Mouse (Mus musculus) lung, adult 2 months (tissue): ENCODE data around the gene Zbtb46. TPM values are rescaled to one million over a fixed set of nuclear protein-coding genes. Genes with fewer than 3 reads are reported as not detected.
A peak's percentile ranks its signal among the peaks of the same experiment; 100 is the strongest.

Source experiments
- DNase-seq: peaks from one replicate; pipeline ENCODE4 v3.0.0; 2022
- H3K4me1 ChIP-seq: fragments of 200-500 bp; 2 replicates; pipeline ENCODE4 v1.6.1; 2011; ENCODE audit warnings: low read length; ENCODE audit not compliant: control insufficient read depth, insufficient read depth
- H3K4me3 ChIP-seq: fragments of 200-500 bp; replicated peaks from 2 replicates; pipeline ENCODE3; 2011; ENCODE audit warnings: low read depth, mild to moderate bottlenecking, control low read depth, low read length; ENCODE audit errors: extremely low read depth
- CTCF ChIP-seq: fragments of 200-500 bp; IDR thresholded peaks from 2 replicates; pipeline ENCODE4 v1.5.1; 2011; ENCODE audit warnings: mild to moderate bottlenecking, low read length, control low read depth; ENCODE audit not compliant: insufficient read depth
- POLR2A ChIP-seq: fragments of 200-500 bp; IDR thresholded peaks from 2 replicates; pipeline ENCODE4 v1.6.1; 2011; ENCODE audit warnings: low read depth, mild to moderate bottlenecking, control low read depth, low read length, borderline replicate concordance; ENCODE audit errors: extremely low read depth
- WGBS: fragments of 180-500 bp; shearing (Covaris S2); methylation state at CpG from one replicate; pipeline ENCODE4 v1.1.7; 2018; 5-methylcytosine and 5-hydroxymethylcytosine counted together
- polyA plus RNA-seq: library from polyadenylated mRNA; depleted of rRNA; stranded (reverse); fragments of >200 nt; gene quantifications from 2 replicates; pipeline ENCODE4 v1.2.3, GENCODE M21; 2012

The Zbtb46 gene
- polyA plus RNA-seq, 1 experiment, result 17.0 TPM

DNA sequence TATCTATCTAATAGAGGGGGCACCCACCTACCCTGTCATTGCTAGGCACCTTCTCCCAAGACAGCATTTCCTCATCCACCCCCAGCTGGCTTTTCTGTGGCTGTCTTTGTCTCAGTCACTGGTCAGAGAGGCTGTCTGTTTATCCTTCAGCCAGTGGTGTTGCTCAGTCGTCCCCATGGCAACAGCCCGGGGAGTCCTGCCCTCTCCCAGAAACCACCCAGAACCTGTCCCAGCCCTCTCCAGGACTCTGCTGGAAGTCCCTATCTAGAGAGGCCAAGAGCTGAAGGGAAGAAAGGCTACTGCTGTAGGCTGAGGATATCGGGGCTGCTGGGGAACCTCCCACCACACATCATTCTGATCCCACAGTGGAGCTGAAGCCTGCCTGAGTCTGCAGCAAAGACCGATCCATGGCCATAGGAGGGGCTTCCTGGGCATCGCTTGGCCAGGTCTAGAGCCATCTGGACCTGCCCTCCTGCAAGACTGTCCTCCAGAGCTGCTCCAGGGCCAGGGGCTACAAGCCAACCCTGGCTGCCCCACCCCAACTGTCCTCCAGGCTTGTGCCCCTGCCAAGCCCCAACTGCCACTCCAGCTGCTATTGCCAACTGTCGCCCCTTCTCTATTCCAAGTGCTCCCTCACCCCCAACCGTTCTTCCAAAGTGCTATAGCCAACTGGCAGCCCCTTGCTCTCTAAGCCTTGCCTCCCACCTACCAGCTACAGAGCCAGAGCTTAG is 3.9 kb upstream of the Zbtb46 start:
- 28% methylated on average over 7 of the region's 7 CpGs for WGBS
- no peak for TF ChIP-seq CTCF
- TF ChIP-seq POLR2A, result no peak
- peak; percentile 41 for DNase-seq
- Histone ChIP-seq H3K4me3 (no peak overlapping the region), H3K4me1 (peaks cover 7% of the 10 kb centered on the region; the same call in 1 of the 2 replicates)

GRCm38 (mm10) chr2:181462604-181463003 is 3.4 kb upstream of the Zbtb46 start:
- WGBS, result 89% methylated on average over 1 of the region's 1 CpGs
- no peak for TF ChIP-seq CTCF
- TF ChIP-seq POLR2A, result no peak
- H3K4me3 ChIP-seq, result no peak overlapping the region

DNA sequence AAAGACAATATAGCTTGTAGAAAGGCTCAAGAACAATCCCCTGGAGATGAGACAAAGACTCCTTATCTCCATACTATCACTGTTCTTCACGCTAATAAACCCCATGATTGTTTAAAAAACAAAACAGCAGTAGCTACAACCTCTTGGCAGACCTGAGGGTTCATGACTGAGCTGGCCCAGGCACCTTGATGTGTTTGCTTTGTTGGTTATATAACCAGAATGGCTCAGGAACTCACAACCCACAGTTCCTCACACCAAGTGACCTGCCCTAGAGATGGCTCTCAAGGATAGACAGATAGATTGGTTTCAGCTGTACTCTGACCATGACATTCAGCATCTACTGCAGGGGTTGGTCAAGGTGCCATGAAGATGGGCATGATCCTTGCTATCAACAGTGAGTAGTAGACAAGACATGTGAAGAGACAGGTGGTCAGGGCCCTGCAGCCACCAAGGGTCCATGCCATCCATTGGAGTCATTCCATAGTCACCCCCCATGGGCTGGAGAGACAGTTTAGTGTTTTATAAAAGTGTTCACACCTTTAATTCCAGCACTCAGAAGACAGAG is 2.4 kb upstream of the Zbtb46 start:
- TF ChIP-seq CTCF (no peak), POLR2A (no peak)
- no peak for DNase-seq
- WGBS, result 55% methylated on average over 1 of the region's 1 CpGs
- no peak overlapping the region for H3K4me3 ChIP-seq
- H3K4me1 ChIP-seq, result peaks cover 7% of the 10 kb centered on the region; the same call in 1 of the 2 replicates

More at GRCm38 (mm10) chr2:181462604-181463003, 3.4 kb upstream of the Zbtb46 start:
- peaks cover 7% of the 10 kb centered on the region; the same call in 1 of the 2 replicates for H3K4me1 ChIP-seq
- no peak for DNase-seq

- peak; percentile 68 for DNase-seq
- peak; percentile 51; the same call in 1 of the 2 replicates for TF ChIP-seq POLR2A
- TF ChIP-seq CTCF, result no peak
- WGBS, result 2% methylated on average over 71 of the region's 71 CpGs
- Histone ChIP-seq H3K4me1 (peaks cover 7% of the 10 kb centered on the region; the same call in 1 of the 2 replicates), H3K4me3 (peak overlapping the region; percentile 86)
These were observed 721 bp upstream of the Zbtb46 start for GRCm38 (mm10) chr2:181459673-181460621.

GRCm38 (mm10) chr2:181458411-181459152 is 644 bp downstream of the Zbtb46 start:
- Histone ChIP-seq H3K4me3 (peak overlapping the region; percentile 75), H3K4me1 (peaks cover 7% of the 10 kb centered on the region; the same call in 1 of the 2 replicates)
- peak; percentile 44 for DNase-seq
- under 1% methylated on average over 72 of the region's 72 CpGs for WGBS
- no peak for TF ChIP-seq POLR2A
- TF ChIP-seq CTCF, result no peak

GRCm38 (mm10) chr2:181457831-181458230 is 1.4 kb downstream of the Zbtb46 start:
- WGBS, result 7% methylated on average over 15 of the region's 15 CpGs
- peaks cover 4% of the 10 kb centered on the region; the same call in 1 of the 2 replicates for H3K4me1 ChIP-seq
- TF ChIP-seq CTCF (no peak), POLR2A (no peak)
- H3K4me3 ChIP-seq, result peak overlapping the region; percentile 43
- no peak for DNase-seq

DNA sequence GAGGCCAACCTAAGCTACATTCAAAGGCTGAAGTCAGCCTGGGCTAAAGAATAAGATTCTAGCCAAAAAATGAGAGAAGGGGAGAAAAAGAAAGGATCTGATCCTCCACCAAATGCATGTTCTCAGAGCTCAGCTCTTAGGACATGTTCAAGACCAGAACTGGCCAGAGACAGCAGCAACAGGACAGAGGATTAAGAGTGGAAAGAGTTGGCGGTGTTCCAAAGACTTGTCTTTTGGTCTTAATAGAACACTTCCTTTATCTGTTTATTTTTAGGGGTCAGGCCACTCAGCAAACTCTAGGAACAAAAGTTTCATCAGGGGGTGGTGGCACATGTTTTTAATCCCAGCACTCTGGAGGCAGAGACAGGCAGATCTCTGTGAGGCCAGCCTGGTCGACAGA is 3.3 kb downstream of the Zbtb46 start:
- TF ChIP-seq POLR2A (no peak), CTCF (no peak)
- WGBS, result 58% methylated on average over 2 of the region's 2 CpGs
- no peak overlapping the region for H3K4me3 ChIP-seq
- DNase-seq, result no peak
- peaks cover 5% of the 10 kb centered on the region; the same call in 1 of the 2 replicates for H3K4me1 ChIP-seq

- TF ChIP-seq CTCF, result 0 out of 2 replicates have a peak, but pooled peaks have one; percentile 3
- TF ChIP-seq POLR2A, result no peak
- no peak for DNase-seq
- Histone ChIP-seq H3K4me3 (no peak overlapping the region), H3K4me1 (peaks cover 9% of the 10 kb centered on the region)
- 74% methylated on average over 1 of the region's 1 CpGs for WGBS
These were observed 6.0 kb downstream of the Zbtb46 start for GRCm38 (mm10) chr2:181453274-181453673.

DNA sequence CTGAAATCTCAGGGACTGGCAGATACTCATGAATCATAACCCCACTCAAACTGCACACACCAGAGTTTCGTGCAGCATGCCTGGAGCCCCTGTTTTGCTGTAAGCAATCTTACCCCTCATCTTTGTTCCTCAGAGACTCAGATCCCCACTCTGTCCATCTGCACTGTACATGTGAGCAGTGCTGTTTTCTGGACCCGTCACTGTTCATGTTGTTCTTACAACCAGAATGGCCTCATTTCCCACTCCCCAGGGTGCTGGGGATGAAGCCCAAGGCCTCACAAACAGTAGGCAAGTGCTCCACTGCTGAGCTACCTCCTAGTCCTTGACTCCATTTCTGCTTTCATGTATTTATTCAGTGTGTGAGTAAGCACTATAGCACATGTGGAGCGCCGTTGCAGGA is 7.0 kb downstream of the Zbtb46 start:
- WGBS, result 66% methylated on average over 4 of the region's 4 CpGs

More for the DNA sequence above, 7.0 kb downstream of the Zbtb46 start:
- TF ChIP-seq CTCF (no peak), POLR2A (no peak)
- no peak overlapping the region for H3K4me3 ChIP-seq
- H3K4me1 ChIP-seq, result peaks cover 9% of the 10 kb centered on the region
- DNase-seq, result no peak
